Mouse (Mus musculus) intestine, postnatal 0 days (tissue): Measurements from ENCODE around the gene Ddah2. TPM values are rescaled to one million over a fixed set of nuclear protein-coding genes. Genes with fewer than 3 reads are reported as not detected.

Source experiments
- ATAC-seq: fragments of 200-750 bp; cut with Nextera tagmentation; 2 replicates; pipeline ENCODE4 v1.8.0; 2017; ENCODE audit warnings: mild to moderate bottlenecking, moderate TSS enrichment, moderate library complexity
- H3K27ac ChIP-seq: fragments of 300-500 bp; sonication (generic); 2 replicates; pipeline ENCODE4 v1.5.1; 2014; ENCODE audit warnings: mild to moderate bottlenecking, low read depth, low read length, moderate library complexity
- H3K27me3 ChIP-seq: fragments of 300-500 bp; sonication (generic); replicated peaks from 2 replicates; pipeline ENCODE4 v1.6.1; 2014; ENCODE audit warnings: low read length, mixed read lengths; ENCODE audit not compliant: control insufficient read depth, insufficient read depth
- H3K36me3 ChIP-seq: fragments of 300-500 bp; sonication (generic); 2 replicates; pipeline ENCODE4 v1.6.1; 2014; ENCODE audit warnings: mild to moderate bottlenecking, moderate library complexity; ENCODE audit not compliant: control insufficient read depth, insufficient read depth
- H3K4me1 ChIP-seq: fragments of 300-500 bp; sonication (generic); replicated peaks from 2 replicates; pipeline ENCODE4 v1.6.1; 2014; ENCODE audit warnings: antibody characterized with exemption, low read length, mixed read lengths; ENCODE audit not compliant: control insufficient read depth, insufficient read depth
- H3K4me2 ChIP-seq: fragments of 300-500 bp; sonication (generic); replicated peaks from 2 replicates; pipeline ENCODE4 v1.6.1; 2014; ENCODE audit warnings: low read depth, mild to moderate bottlenecking, moderate library complexity
- H3K4me3 ChIP-seq: fragments of 300-500 bp; sonication (generic); 2 replicates; pipeline ENCODE4 v1.5.1; 2014; ENCODE audit warnings: low read depth, low read length
- H3K9ac ChIP-seq: fragments of 300-500 bp; sonication (generic); 2 replicates; pipeline ENCODE4 v1.6.1; 2014; ENCODE audit warnings: mild to moderate bottlenecking, low read depth, low read length
- H3K9me3 ChIP-seq: fragments of 300-500 bp; sonication (generic); 2 replicates; pipeline ENCODE4 v1.6.1; 2016; ENCODE audit warnings: mixed run types; ENCODE audit not compliant: control insufficient read depth
- CTCF ChIP-seq: sonication (generic); IDR thresholded peaks from 2 replicates; pipeline ENCODE4 v1.5.1; 2016; ENCODE audit warnings: low read depth, mild to moderate bottlenecking, control low read depth, antibody characterized with exemption, moderate library complexity
- WGBS: fragments of 180-500 bp; shearing (Covaris S2); extraction: QIAGEN DNeasy Blood & Tissue Kit; methylation state at CpG from one replicate; pipeline ENCODE4 v1.1.7; 2014; 5-methylcytosine and 5-hydroxymethylcytosine counted together
- polyA plus RNA-seq: library from polyadenylated mRNA; unstranded; fragments of >200 nt; fragmentation: Nextera tagmentation; extraction: Ambion mirVana; gene quantifications from 2 replicates; pipeline ENCODE4 v1.2.1, GENCODE M21; 2015

The Ddah2 gene
- polyA plus RNA-seq, 1 experiment from 2014 or later, result 68.3 TPM

DNA sequence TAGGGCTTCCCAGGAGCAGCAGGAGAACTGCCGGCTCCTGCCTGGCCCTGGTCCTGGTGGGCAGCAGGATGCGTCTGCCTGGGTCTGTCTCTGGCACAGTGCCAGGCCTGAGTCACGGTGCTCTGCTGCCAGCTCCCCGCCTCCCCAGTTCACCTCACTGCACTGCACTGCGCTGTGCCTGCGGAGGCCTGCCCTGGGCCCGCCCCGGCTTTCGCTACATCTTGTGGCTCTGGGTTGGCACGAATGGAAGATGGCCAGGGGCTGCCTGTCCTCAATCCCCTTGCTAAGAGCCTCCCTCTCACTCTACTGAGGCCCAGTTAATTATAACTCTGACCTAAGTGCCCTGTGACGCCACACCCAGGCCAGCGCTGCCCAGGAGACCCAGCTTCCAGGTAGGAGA is 42.5 kb upstream of the Ddah2 start, which contains the start of gene Vwa7:
TSS of gene Vwa7 (plus strand) at position 204 of the 400 bp plus-strand sequence.
- 0 out of 2 replicates have a peak within 1 kb of the TSS, but pooled peaks have one; percentile 9 for H3K4me2 ChIP-seq
- no peaks in the 10 kb centered on the region for H3K9me3 ChIP-seq
- no peak within 1 kb of the TSS for H3K4me3 ChIP-seq
- peaks cover 50% of the 10 kb centered on the region for H3K36me3 ChIP-seq
- H3K27me3 ChIP-seq, result no peaks in the 10 kb centered on the region
- H3K4me1 ChIP-seq, result peaks cover 6% of the 10 kb centered on the region
- TF ChIP-seq CTCF, result no peak
- 41% methylated on average over 12 of the region's 12 CpGs for WGBS
- H3K9ac ChIP-seq, result no peak within 1 kb of the TSS
- peak within 1 kb of the TSS; percentile 46 for H3K27ac ChIP-seq
- ATAC-seq, result 0 out of 2 replicates have a peak, but pooled peaks have one; percentile 8

DNA sequence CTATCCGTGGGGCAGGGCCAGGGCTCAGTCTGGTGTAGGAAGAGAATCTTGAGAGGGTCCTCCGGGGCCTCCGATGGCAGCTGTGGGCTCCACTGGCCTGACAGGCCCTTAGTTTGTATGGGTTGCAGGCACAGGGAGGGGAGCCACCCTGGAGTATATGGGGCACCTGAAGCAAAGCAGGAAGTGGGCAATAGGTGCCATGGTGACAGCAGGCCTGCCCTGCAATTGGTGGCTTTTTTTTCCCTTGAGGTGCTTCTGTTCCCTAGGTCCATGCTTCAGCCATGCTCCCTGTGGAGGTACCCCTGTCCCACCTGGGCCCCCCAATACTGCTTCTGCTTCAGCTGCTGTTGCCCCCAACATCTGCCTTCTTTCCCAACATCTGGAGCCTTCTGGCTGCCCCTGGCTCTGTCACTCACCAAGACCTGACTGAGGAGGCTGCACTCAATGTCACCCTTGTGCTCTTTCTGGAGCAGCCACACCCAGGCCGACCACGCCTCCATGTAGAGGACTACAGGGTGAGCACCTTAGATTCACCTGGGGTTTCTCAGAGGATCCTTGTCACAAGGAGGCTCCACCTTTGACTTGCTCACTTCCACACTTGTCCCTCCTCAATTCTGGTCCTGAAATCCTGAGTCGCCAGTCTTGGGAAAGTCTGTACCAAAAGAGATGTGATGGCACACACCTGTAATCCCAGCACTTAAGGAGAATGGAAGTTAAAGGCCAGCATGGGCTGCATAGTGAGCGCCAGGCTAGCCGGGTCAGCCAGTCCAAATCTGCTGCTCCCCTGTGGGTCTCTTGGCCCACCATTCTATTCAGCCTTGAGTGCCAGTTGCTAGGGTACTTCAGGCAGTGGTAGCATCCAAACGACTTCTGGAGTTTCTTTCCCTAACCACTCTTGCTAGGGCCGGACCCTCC is 41.8 kb upstream of the Ddah2 start:
- Histone ChIP-seq H3K27ac (no peak overlapping the region), H3K36me3 (peaks cover 44% of the 10 kb centered on the region), H3K9me3 (no peaks in the 10 kb centered on the region), H3K4me3 (no peak overlapping the region), H3K4me2 (0 out of 2 replicates have a peak overlapping the region, but pooled peaks have one; percentile 9), H3K9ac (no peak overlapping the region), H3K27me3 (no peaks in the 10 kb centered on the region), H3K4me1 (peaks cover 6% of the 10 kb centered on the region)
- WGBS, result 69% methylated on average over 10 of the region's 10 CpGs
- no peak for TF ChIP-seq CTCF
- peak; percentile 14; the same call in 1 of the 2 replicates for ATAC-seq

DNA sequence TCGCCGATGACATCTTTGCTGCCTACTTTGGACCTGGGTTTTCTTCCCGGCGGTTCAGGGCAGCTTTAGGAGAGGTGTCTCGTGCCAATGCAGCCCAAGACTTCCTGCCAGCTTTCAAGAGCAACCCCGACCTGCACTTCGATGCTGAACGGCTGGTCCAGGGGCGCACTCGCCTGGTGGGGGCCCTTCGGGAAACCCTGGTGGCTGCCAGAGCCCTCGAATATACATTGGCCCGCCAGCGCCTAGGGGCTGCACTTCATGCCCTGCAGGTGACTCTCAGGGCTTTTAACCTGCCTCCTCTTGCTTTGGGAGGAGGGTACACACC is 41.2 kb upstream of the Ddah2 start:
- WGBS, result 71% methylated on average over 14 of the region's 14 CpGs
- no peak overlapping the region for H3K9ac ChIP-seq
- H3K27ac ChIP-seq, result no peak overlapping the region
- no peak overlapping the region for H3K4me2 ChIP-seq
- no peak for TF ChIP-seq CTCF
- no peak for ATAC-seq
- H3K9me3 ChIP-seq, result no peaks in the 10 kb centered on the region
- peaks cover 6% of the 10 kb centered on the region for H3K4me1 ChIP-seq
- H3K27me3 ChIP-seq, result no peaks in the 10 kb centered on the region
- peaks cover 37% of the 10 kb centered on the region for H3K36me3 ChIP-seq
- H3K4me3 ChIP-seq, result no peak overlapping the region

DNA sequence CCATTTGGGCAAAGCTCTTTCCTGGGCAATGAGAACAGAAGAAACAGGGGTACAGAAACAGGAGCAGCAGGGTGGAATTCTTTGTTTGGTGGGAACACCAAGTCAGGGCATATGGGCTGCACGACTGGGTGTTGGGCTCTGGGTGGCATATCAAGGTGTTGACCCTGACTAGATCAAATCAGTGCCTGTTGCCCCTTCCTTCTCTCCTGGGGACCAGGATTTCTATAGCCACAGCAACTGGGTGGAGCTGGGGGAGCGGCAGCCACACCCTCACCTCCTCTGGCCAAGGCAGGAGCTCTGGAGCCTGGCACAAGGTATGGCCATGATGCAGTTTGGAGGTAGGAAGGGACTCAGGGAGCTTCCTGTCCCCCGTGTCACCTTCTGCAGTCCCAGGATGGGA is 40.7 kb upstream of the Ddah2 start:
- peaks cover 32% of the 10 kb centered on the region for H3K36me3 ChIP-seq
- H3K9me3 ChIP-seq, result no peaks in the 10 kb centered on the region
- peaks cover 6% of the 10 kb centered on the region for H3K4me1 ChIP-seq
- no peaks in the 10 kb centered on the region for H3K27me3 ChIP-seq
- H3K4me3 ChIP-seq, result no peak overlapping the region
- no peak overlapping the region for H3K9ac ChIP-seq
- no peak for TF ChIP-seq CTCF
- no peak overlapping the region for H3K27ac ChIP-seq
- 68% methylated on average over 3 of the region's 3 CpGs for WGBS
- H3K4me2 ChIP-seq, result no peak overlapping the region
- ATAC-seq, result no peak

DNA sequence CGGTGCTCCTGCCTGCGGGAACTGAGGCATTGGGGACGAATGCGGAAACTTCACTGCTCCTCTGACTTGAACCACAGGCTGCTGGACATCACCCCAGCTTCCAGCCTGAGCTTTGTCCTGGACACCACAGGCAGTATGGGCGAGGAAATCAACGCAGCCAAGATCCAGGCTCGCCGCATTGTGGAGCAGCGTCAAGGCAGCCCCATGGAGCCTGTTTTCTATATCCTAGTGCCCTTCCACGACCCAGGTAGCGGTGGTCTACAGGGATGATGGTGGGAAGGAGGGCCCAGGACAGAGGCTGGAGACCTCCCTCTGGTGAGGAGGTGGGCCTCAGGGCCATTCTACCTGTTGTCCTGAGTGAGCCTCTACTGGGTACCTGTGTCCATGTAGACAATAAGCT is 38.9 kb upstream of the Ddah2 start:
- no peaks in the 10 kb centered on the region for H3K27me3 ChIP-seq
- H3K9me3 ChIP-seq, result no peaks in the 10 kb centered on the region
- no peak overlapping the region for H3K4me3 ChIP-seq
- no peak overlapping the region for H3K27ac ChIP-seq
- H3K36me3 ChIP-seq, result peaks cover 15% of the 10 kb centered on the region
- H3K4me1 ChIP-seq, result peaks cover 6% of the 10 kb centered on the region
- no peak for ATAC-seq
- no peak overlapping the region for H3K4me2 ChIP-seq
- 87% methylated on average over 11 of the region's 11 CpGs for WGBS
- TF ChIP-seq CTCF, result no peak
- no peak overlapping the region for H3K9ac ChIP-seq

DNA sequence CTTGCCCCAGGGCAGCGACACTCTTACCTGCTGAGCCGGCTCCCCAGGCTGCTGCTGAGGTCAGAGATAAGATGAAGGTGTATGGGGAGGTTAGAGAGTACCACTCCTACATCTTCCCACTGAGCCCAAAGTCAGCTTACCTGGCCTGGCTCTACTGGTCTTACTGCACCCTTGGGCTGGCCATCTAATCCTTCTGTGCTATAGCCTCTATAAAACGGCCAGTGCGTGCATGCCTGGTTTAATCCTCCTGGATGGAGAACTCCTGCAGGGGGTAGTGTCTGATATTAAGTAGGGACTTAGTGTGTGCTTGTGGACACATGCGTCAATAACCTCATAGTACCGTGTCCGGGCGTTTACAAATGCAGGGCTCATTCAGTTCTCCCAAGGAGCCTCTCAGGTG is 38.3 kb upstream of the Ddah2 start:
- no peak for ATAC-seq
- Histone ChIP-seq H3K27ac (no peak overlapping the region), H3K4me1 (peaks cover 6% of the 10 kb centered on the region), H3K27me3 (no peaks in the 10 kb centered on the region), H3K4me2 (no peak overlapping the region), H3K9me3 (no peaks in the 10 kb centered on the region), H3K9ac (no peak overlapping the region), H3K36me3 (peaks cover 9% of the 10 kb centered on the region), H3K4me3 (no peak overlapping the region)
- no peak for TF ChIP-seq CTCF
- WGBS, result 77% methylated on average over 8 of the region's 8 CpGs
